Mouse (Mus musculus): ENCODE data around the gene 1520401A03Rik. TPM values are rescaled to one million over a fixed set of nuclear protein-coding genes. Genes with fewer than 3 reads are reported as not detected.
A peak's percentile ranks its signal among the peaks of the same experiment; 100 is the strongest.

Gene 1520401A03Rik
- total RNA-seq, 2 experiments from 2014 or later = 0.10 TPM; not detected in 1

GRCm38 (mm10) chr17:23706212-23706611, 16.4 kb downstream of the 1520401A03Rik start:
- peak; percentile 70 to 74 for DNase-seq (ENCODE audit: low spot score in 2 of 2)
- intact Hi-C loops (cut with DNase I) = loop anchor here (5.0 kb wide), 1 partner anchor 34 kb away; the partner anchor contains the start of genes Hcfc1r1 and Thoc6

GRCm38 (mm10) chr17:23705525-23706104, 17.0 kb downstream of the 1520401A03Rik start:
- no peak for DNase-seq (ENCODE audit: low spot score in 2 of 2)
- intact Hi-C loops (cut with DNase I) = loop anchor here (5.0 kb wide), 1 partner anchor 33 kb away; the partner anchor contains the start of genes Hcfc1r1 and Thoc6

GRCm38 (mm10) chr17:23704741-23705140, 17.8 kb downstream of the 1520401A03Rik start:
- intact Hi-C loops (cut with DNase I) = loop anchor here (5.0 kb wide), 2 partner anchors 32 to 137 kb away; partner anchors contain the start of genes Hcfc1r1 and Thoc6

GRCm38 (mm10) chr17:23703301-23703700, 19.3 kb downstream of the 1520401A03Rik start:
- DNase-seq (ENCODE audit: low spot score in 2 of 2) = peak; percentile 16 to 30
- intact Hi-C loops (cut with DNase I) = loop anchor here (5.0 kb wide), 1 partner anchor 136 kb away; no protein-coding TSS in a partner anchor

More at GRCm38 (mm10) chr17:23704741-23705140, 17.8 kb downstream of the 1520401A03Rik start:
- peak; percentile 17 to 23 for DNase-seq (ENCODE audit: low spot score in 2 of 2)

GRCm38 (mm10) chr17:23700079-23700478, 22.5 kb downstream of the 1520401A03Rik start:
- intact Hi-C loops (cut with DNase I) = loop anchor here (5.0 kb wide), 1 partner anchor 133 kb away; no protein-coding TSS in a partner anchor

GRCm38 (mm10) chr17:23699131-23700077, 23.2 kb downstream of the 1520401A03Rik start:
- peak; percentile 23 to 50 for DNase-seq (ENCODE audit: low spot score in 2 of 2)
- intact Hi-C loops (cut with DNase I) = loop anchor here (5.0 kb wide), 1 partner anchor 132 kb away; no protein-coding TSS in a partner anchor

More at GRCm38 (mm10) chr17:23700079-23700478, 22.5 kb downstream of the 1520401A03Rik start:
- DNase-seq (ENCODE audit: low spot score in 2 of 2) = peak; percentile 87

GRCm38 (mm10) chr17:23695801-23696200, 26.8 kb downstream of the 1520401A03Rik start:
- no peak for DNase-seq (ENCODE audit: low spot score in 2 of 2)
- intact Hi-C loops (cut with DNase I) = no loop called here

GRCm38 (mm10) chr17:23694491-23694890, 28.1 kb downstream of the 1520401A03Rik start:
- DNase-seq (ENCODE audit: low spot score in 2 of 2) = no peak
- intact Hi-C loops (cut with DNase I) = no loop called here

GRCm38 (mm10) chr17:23683856-23684672, 38.5 kb downstream of the 1520401A03Rik start, which contains the start of gene Cldn9:
Gene Cldn9, minus strand, starts transcription at chr17:23684026.
- intact Hi-C loops (cut with DNase I) = no loop called here
- no peak for DNase-seq (ENCODE audit: low spot score in 2 of 2)

GRCm38 (mm10) chr17:23683226-23683625, 39.4 kb downstream of the 1520401A03Rik start:
- intact Hi-C loops (cut with DNase I) = no loop called here
- no peak for DNase-seq (ENCODE audit: low spot score in 2 of 2)

- no peak for DNase-seq (ENCODE audit: low spot score in 2 of 2)
- intact Hi-C loops (cut with DNase I) = no loop called here
Observed at GRCm38 (mm10) chr17:23682530-23682929, 40.1 kb downstream of the 1520401A03Rik start.

- intact Hi-C loops (cut with DNase I) = no loop called here
Observed at GRCm38 (mm10) chr17:23682092-23682491, 40.5 kb downstream of the 1520401A03Rik start.

GRCm38 (mm10) chr17:23681086-23681485, 41.5 kb downstream of the 1520401A03Rik start:
- intact Hi-C loops (cut with DNase I) = no loop called here
- no peak for DNase-seq (ENCODE audit: low spot score in 2 of 2)

More at GRCm38 (mm10) chr17:23682092-23682491, 40.5 kb downstream of the 1520401A03Rik start:
- DNase-seq (ENCODE audit: low spot score in 2 of 2) = no peak

- no peak for DNase-seq (ENCODE audit: low spot score in 2 of 2)
- intact Hi-C loops (cut with DNase I) = no loop called here
Observed at GRCm38 (mm10) chr17:23680336-23680735, 42.2 kb downstream of the 1520401A03Rik start.

GRCm38 (mm10) chr17:23679127-23679835, 43.3 kb downstream of the 1520401A03Rik start, which contains the start of gene Cldn6:
Gene Cldn6, plus strand, starts transcription at chr17:23679249.
- no peak for DNase-seq (ENCODE audit: low spot score in 2 of 2)
- intact Hi-C loops (cut with DNase I) = no loop called here

GRCm38 (mm10) chr17:23677236-23677679, 45.3 kb downstream of the 1520401A03Rik start, which contains the start of gene Tnfrsf12a:
Gene Tnfrsf12a, minus strand, starts transcription at chr17:23677468.
- intact Hi-C loops (cut with DNase I) = no loop called here

GRCm38 (mm10) chr17:23676473-23677031, 46.0 kb downstream of the 1520401A03Rik start:
- DNase-seq (ENCODE audit: low spot score in 2 of 2) = no peak
- intact Hi-C loops (cut with DNase I) = no loop called here

More at GRCm38 (mm10) chr17:23677236-23677679, 45.3 kb downstream of the 1520401A03Rik start, which contains the start of gene Tnfrsf12a:
- peak; percentile 74 to 84 for DNase-seq (ENCODE audit: low spot score in 2 of 2)
